Mouse (Mus musculus) liver, embryonic 13.5 days (tissue): ENCODE measurements around the gene Etfb. TPM values are rescaled to one million over a fixed set of nuclear protein-coding genes. Genes with fewer than 3 reads are reported as not detected.
"Not testable (repeated sequence)": the region's sequence is repeated elsewhere in the genome, so short reads cannot be mapped to it uniquely, and the experiment has no call there.

Experiments
- ATAC-seq: fragments of 200-750 bp; cut with Nextera tagmentation; 2 replicates; pipeline ENCODE4 v1.8.0; 2017; ENCODE audit warnings: low read depth, mild to moderate bottlenecking, moderate number of reproducible peaks, moderate library complexity
- DNase-seq: peaks from one replicate; pipeline ENCODE4 v3.0.0; 2022
- H3K27ac ChIP-seq: fragments of 300-500 bp; sonication (generic); 2 replicates; pipeline ENCODE4 v1.5.1; 2015; ENCODE audit warnings: moderate library complexity, mild to moderate bottlenecking, inconsistent platforms
- H3K27me3 ChIP-seq: fragments of 300-500 bp; sonication (generic); 2 replicates; pipeline ENCODE4 v1.6.1; 2015; ENCODE audit warnings: mild to moderate bottlenecking, inconsistent platforms
- H3K36me3 ChIP-seq: fragments of 300-500 bp; sonication (generic); 2 replicates; pipeline ENCODE4 v1.6.1; 2015; ENCODE audit warnings: mild to moderate bottlenecking, inconsistent platforms
- H3K4me1 ChIP-seq: fragments of 300-500 bp; sonication (generic); replicated peaks from 2 replicates; pipeline ENCODE4 v1.6.1; 2015; ENCODE audit warnings: inconsistent platforms
- H3K4me2 ChIP-seq: fragments of 300-500 bp; sonication (generic); 2 replicates; pipeline ENCODE4 v1.6.1; 2015; ENCODE audit warnings: inconsistent platforms, mild to moderate bottlenecking, moderate library complexity
- H3K4me3 ChIP-seq: fragments of 300-500 bp; sonication (generic); replicated peaks from 2 replicates; pipeline ENCODE4 v1.5.1; 2015; ENCODE audit warnings: mild to moderate bottlenecking, inconsistent platforms
- H3K9ac ChIP-seq: fragments of 300-500 bp; sonication (generic); 2 replicates; pipeline ENCODE4 v1.6.1; 2015; ENCODE audit warnings: mild to moderate bottlenecking, inconsistent platforms
- H3K9me3 ChIP-seq: fragments of 300-500 bp; sonication (generic); replicated peaks from 2 replicates; pipeline ENCODE4 v1.6.1; 2016; ENCODE audit warnings: inconsistent platforms
- WGBS: fragments of 180-500 bp; shearing (Covaris S2); methylation state at CpG from one replicate; pipeline ENCODE4 v1.1.7; 2015; ENCODE audit not compliant: insufficient replicate concordance; 5-methylcytosine and 5-hydroxymethylcytosine counted together
- polyA plus RNA-seq: library from polyadenylated mRNA; unstranded; fragments of >200 nt; fragmentation: Nextera tagmentation; extraction: Ambion mirVana; gene quantifications from 2 replicates; pipeline ENCODE4 v1.2.1, GENCODE M21; 2015

Etfb gene
- polyA plus RNA-seq: 241 and 252 TPM in 2 replicates

DNA sequence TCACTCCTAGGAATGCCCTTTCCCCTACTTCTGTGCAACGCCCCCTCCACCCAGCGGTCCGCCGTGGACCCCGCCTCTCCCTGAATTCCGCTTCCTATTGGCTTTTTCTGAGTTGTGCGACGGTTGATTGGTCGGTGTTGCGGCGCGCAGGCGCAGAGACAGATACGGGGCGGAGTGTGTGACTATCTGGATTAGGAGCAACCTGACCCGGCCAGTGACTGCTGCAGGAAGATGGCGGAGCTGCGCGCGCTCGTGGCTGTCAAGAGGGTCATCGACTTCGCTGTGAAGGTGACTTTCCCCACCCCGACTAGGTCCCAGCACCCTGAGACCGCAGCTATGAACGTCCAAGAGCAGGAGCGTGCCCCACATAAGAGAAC lies at the start of gene Etfb, which contains the start of gene Gm45233:
Gene Etfb, plus strand, starts transcription at position 167 of the 377 bp plus-strand sequence.
Gene Gm45233, plus strand, starts transcription at position 212 of the 377 bp plus-strand sequence.
- Histone ChIP-seq H3K9ac (peak within 1 kb of the TSS; percentile 77), H3K4me1 (peaks cover 65% of the 10 kb centered on the region), H3K9me3 (no peaks in the 10 kb centered on the region), H3K36me3 (no peaks in the 10 kb centered on the region), H3K27ac (peak within 1 kb of the TSS; percentile 89), H3K4me2 (peak within 1 kb of the TSS; percentile 97), H3K27me3 (no peaks in the 10 kb centered on the region), H3K4me3 (peak within 1 kb of the TSS; percentile 75)
- ATAC-seq (peak; percentile 96), DNase-seq (peak; percentile 96)
- under 1% methylated on average over 27 of the region's 27 CpGs for WGBS

DNA sequence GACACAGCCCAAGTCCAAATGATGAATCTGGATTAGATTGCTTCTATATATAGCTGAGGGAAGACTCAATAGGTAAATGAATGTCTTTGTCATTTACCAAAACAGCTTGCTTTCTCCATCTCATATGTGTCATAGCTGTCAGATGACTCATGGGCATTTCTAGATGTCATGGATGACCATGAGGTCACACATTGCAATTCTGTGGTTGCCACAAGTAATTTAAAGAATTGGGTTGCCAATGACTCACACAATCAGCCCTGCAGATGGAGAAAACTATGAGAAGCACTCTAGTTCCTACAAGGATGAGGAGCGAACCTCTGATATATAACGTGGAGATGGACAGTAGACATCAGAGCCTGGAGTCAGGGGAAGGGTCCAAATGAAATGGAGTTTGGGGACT lies 44.4 kb upstream of the Etfb start:
- DNase-seq (no peak), ATAC-seq (no peak)
- H3K4me3 ChIP-seq: no peak overlapping the region
- no peaks in the 10 kb centered on the region for H3K27me3 ChIP-seq
- no peaks in the 10 kb centered on the region for H3K9me3 ChIP-seq
- H3K36me3 ChIP-seq: no peaks in the 10 kb centered on the region
- no peaks in the 10 kb centered on the region for H3K4me1 ChIP-seq
- H3K27ac ChIP-seq: no peak overlapping the region
- H3K4me2 ChIP-seq: no peak overlapping the region
- no peak overlapping the region for H3K9ac ChIP-seq
- WGBS: 75% methylated on average over 2 of the region's 2 CpGs

- no peak overlapping the region for H3K9ac ChIP-seq
- H3K27me3 ChIP-seq: no peaks in the 10 kb centered on the region
- WGBS: 12% methylated on average over 2 of the region's 2 CpGs
- no peak overlapping the region for H3K27ac ChIP-seq
- no peak overlapping the region for H3K4me2 ChIP-seq
- no peak for ATAC-seq
- DNase-seq: no peak
- no peaks in the 10 kb centered on the region for H3K9me3 ChIP-seq
- H3K4me1 ChIP-seq: no peaks in the 10 kb centered on the region
- H3K36me3 ChIP-seq: no peaks in the 10 kb centered on the region
- H3K4me3 ChIP-seq: no peak overlapping the region
Measured at GRCm38 (mm10) chr7:43402718-43403117, 41.2 kb upstream of the Etfb start.

DNA sequence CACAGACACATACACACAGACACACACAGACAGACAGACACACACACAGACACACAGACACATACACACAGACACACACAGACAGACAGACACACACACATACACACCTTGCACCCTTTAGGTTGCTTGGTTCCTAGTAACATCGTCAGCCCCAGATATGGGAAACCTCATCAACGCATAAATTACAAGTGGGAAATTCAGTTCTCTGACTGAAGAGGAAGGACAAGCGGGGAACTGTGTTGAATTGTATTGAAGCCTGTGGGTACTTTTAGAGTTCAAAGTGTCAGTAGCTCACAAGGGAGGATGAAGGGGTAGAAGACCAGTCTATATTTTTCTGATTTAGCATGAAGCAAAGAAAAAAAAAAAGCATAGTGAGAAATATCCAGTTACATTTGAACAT lies 36.3 kb upstream of the Etfb start:
- no peaks in the 10 kb centered on the region for H3K27me3 ChIP-seq
- ATAC-seq (no peak), DNase-seq (no peak)
- H3K4me3 ChIP-seq: no peak overlapping the region
- H3K36me3 ChIP-seq: no peaks in the 10 kb centered on the region
- WGBS: 48% methylated on average over 3 of the region's 3 CpGs
- no peak overlapping the region for H3K27ac ChIP-seq
- H3K9me3 ChIP-seq: no peaks in the 10 kb centered on the region
- no peak overlapping the region for H3K4me2 ChIP-seq
- no peaks in the 10 kb centered on the region; the same call in 1 of the 2 replicates for H3K4me1 ChIP-seq
- H3K9ac ChIP-seq: no peak overlapping the region

GRCm38 (mm10) chr7:43408131-43408553 lies 35.7 kb upstream of the Etfb start, which contains the start of gene Siglecg:
TSS of gene Siglecg (plus strand) at chr7:43408204.
- Histone ChIP-seq H3K27ac (no peak within 1 kb of the TSS), H3K9me3 (no peaks in the 10 kb centered on the region), H3K9ac (no peak within 1 kb of the TSS), H3K4me2 (no peak within 1 kb of the TSS), H3K4me1 (no peaks in the 10 kb centered on the region; the same call in 1 of the 2 replicates), H3K4me3 (no peak within 1 kb of the TSS), H3K27me3 (no peaks in the 10 kb centered on the region), H3K36me3 (no peaks in the 10 kb centered on the region)
- WGBS: 58% methylated on average over 4 of the region's 4 CpGs
- ATAC-seq (no peak), DNase-seq (no peak)

DNA sequence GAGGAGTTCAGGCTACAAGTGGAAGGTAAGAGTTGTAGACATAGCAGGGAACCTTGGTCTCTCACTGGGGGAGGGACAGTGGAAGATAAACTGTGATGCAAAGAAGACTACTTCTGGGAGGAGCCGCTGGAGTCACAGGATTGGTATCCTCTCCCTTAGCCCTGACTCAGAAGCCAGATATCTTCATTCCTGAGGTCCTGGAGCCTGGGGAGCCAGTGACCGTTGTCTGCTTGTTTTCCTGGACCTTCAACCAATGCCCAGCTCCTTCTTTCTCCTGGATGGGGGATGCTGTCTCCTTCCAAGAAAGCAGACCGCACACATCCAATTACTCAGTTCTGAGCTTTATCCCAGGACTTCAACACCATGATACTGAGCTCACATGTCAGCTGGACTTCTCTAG lies 34.8 kb upstream of the Etfb start:
- H3K4me1 ChIP-seq: no peaks in the 10 kb centered on the region; the same call in 1 of the 2 replicates
- no peaks in the 10 kb centered on the region for H3K36me3 ChIP-seq
- ATAC-seq: no peak
- H3K4me3 ChIP-seq: no peak overlapping the region
- H3K27me3 ChIP-seq: no peaks in the 10 kb centered on the region
- no peak for DNase-seq
- 64% methylated on average over 3 of the region's 3 CpGs for WGBS
- no peak overlapping the region for H3K9ac ChIP-seq
- H3K4me2 ChIP-seq: no peak overlapping the region
- H3K27ac ChIP-seq: no peak overlapping the region
- no peaks in the 10 kb centered on the region for H3K9me3 ChIP-seq

GRCm38 (mm10) chr7:43411724-43412123 lies 32.2 kb upstream of the Etfb start:
- not testable (repeated sequence) for H3K27ac ChIP-seq, DNase-seq, H3K4me1 ChIP-seq, H3K9ac ChIP-seq, H3K4me3 ChIP-seq, H3K9me3 ChIP-seq, H3K27me3 ChIP-seq, H3K36me3 ChIP-seq, ATAC-seq, H3K4me2 ChIP-seq
- WGBS: 43% methylated on average over 4 of the region's 4 CpGs

- Histone ChIP-seq H3K4me3 (no peak overlapping the region), H3K27ac (no peak overlapping the region), H3K9ac (no peak overlapping the region), H3K9me3 (no peaks in the 10 kb centered on the region), H3K4me2 (no peak overlapping the region), H3K4me1 (no peaks in the 10 kb centered on the region), H3K36me3 (no peaks in the 10 kb centered on the region), H3K27me3 (no peaks in the 10 kb centered on the region)
- no peak for DNase-seq
- ATAC-seq: no peak
- 75% methylated on average over 10 of the region's 10 CpGs for WGBS
Measured at GRCm38 (mm10) chr7:43417298-43417697, 26.6 kb upstream of the Etfb start.

GRCm38 (mm10) chr7:43422995-43423617 lies 20.8 kb upstream of the Etfb start:
- H3K27me3 ChIP-seq: no peaks in the 10 kb centered on the region
- 15% methylated on average over 11 of the region's 11 CpGs for WGBS
- no peak overlapping the region for H3K4me3 ChIP-seq
- no peaks in the 10 kb centered on the region for H3K9me3 ChIP-seq
- no peak overlapping the region for H3K9ac ChIP-seq
- H3K36me3 ChIP-seq: no peaks in the 10 kb centered on the region
- H3K27ac ChIP-seq: no peak overlapping the region
- ATAC-seq (peak; percentile 86), DNase-seq (peak; percentile 54)
- H3K4me1 ChIP-seq: peaks cover 6% of the 10 kb centered on the region
- H3K4me2 ChIP-seq: peak overlapping the region; percentile 26; the same call in 1 of the 2 replicates

DNA sequence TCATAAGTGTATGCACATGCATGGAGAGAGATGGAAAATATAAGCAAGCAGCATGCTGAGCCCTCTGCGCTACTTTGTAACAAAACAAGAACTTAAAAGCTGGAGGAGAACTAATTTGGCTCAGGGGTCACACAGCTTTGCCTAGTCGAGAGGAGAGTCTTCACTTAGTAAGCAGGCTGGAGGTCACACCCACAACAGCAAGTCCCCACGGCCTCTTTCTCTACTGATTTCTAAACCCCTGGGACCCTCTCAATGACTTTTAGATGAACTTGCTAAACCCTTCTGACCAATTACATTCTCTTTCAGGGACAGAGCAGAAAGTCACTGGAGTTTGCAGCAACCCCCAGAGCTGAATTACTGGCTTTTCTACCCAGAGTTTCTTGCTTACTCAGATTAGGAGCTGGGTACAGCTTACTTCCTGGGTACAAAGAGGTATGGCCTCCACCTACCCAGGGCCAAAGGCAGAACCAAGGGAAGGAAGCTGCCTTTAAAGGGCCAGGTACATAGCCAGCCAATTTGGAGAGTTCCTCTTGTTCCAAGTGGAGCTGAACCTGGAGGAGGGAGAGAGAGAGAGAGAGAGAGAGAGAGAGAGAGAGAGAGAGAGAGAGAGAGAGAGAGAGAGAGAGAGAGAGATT lies 19.8 kb upstream of the Etfb start:
- DNase-seq (no peak), ATAC-seq (no peak)
- H3K9ac ChIP-seq: no peak overlapping the region
- no peak overlapping the region for H3K4me2 ChIP-seq
- no peak overlapping the region for H3K27ac ChIP-seq
- H3K4me3 ChIP-seq: no peak overlapping the region
- H3K9me3 ChIP-seq: no peaks in the 10 kb centered on the region
- 53% methylated on average over 3 of the region's 3 CpGs for WGBS
- no peaks in the 10 kb centered on the region for H3K27me3 ChIP-seq
- peaks cover 6% of the 10 kb centered on the region for H3K4me1 ChIP-seq
- H3K36me3 ChIP-seq: no peaks in the 10 kb centered on the region

DNA sequence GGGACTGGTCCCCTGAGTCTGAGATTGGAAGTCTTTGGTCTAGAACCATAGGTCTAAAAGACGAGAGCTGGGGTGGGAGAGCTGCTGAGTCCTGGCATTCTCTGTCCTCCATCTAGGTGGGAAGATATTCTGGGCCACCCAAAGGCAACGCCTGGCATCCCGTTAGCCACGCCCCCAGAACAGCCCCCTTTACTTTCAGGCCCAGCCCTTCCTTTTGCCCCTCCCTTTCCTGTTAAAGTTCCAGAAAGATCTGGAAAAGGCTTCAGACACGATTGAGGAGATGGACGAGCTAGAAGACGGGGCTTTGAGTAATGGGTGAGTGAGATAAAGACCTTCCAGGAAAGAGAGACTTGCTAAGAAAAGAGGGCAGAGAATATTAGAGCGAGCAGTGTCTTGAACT lies 16.5 kb upstream of the Etfb start, which contains the start of gene Lim2:
Gene Lim2, plus strand, starts transcription at position 265 of the 400 bp plus-strand sequence.
- H3K27me3 ChIP-seq: no peaks in the 10 kb centered on the region

More for the DNA sequence above, 16.5 kb upstream of the Etfb start, which contains the start of gene Lim2:
- 45% methylated on average over 8 of the region's 8 CpGs for WGBS
- Histone ChIP-seq H3K9ac (no peak within 1 kb of the TSS), H3K36me3 (no peaks in the 10 kb centered on the region), H3K4me3 (no peak within 1 kb of the TSS), H3K27ac (no peak within 1 kb of the TSS), H3K4me2 (no peak within 1 kb of the TSS), H3K9me3 (no peaks in the 10 kb centered on the region), H3K4me1 (peaks cover 6% of the 10 kb centered on the region)
- DNase-seq: no peak
- ATAC-seq: no peak
